Mouse (Mus musculus) MEL (cell line): ENCODE results near the gene Prcd.

Experiments
- CTCF ChIP-seq, 3 experiments: IDR thresholded peaks in 2 of 3; conservative IDR thresholded peaks in 1 of 3; 2 replicates each; pipeline ENCODE4 v1.5.1; 2011 to 2012; ENCODE audit warnings: low read length in 3 of 3, low read depth in 2 of 3, mild to moderate bottlenecking in 2 of 3, improper control_type of control experiment in 1 of 3, inconsistent platforms in 1 of 3, mixed read lengths in 1 of 3, moderate library complexity in 1 of 3; ENCODE audit not compliant: control insufficient read depth in 1 of 3, insufficient read depth in 1 of 3, poor library complexity in 1 of 3, severe bottlenecking in 1 of 3
- EP300 ChIP-seq, 2 experiments: IDR thresholded peaks; 2 replicates each; pipeline ENCODE4 v1.6.1; 2011; ENCODE audit warnings: improper control_type of control experiment in 2 of 2, low read length in 2 of 2, low read depth in 1 of 2, mild to moderate bottlenecking in 1 of 2
- KAT2A ChIP-seq: conservative IDR thresholded peaks from 2 replicates; pipeline ENCODE4 v1.6.1; 2012; ENCODE audit warnings: low read depth, low read length, improper control_type of control experiment, inconsistent platforms
- MYB ChIP-seq: IDR thresholded peaks from 2 replicates; pipeline ENCODE4 v1.6.1; 2011; ENCODE audit warnings: mild to moderate bottlenecking, low read depth, low read length, improper control_type of control experiment
- POLR2A ChIP-seq, 2 experiments: IDR thresholded peaks; 2 replicates each; pipeline ENCODE4 v1.6.1; 2011 to 2012; ENCODE audit warnings: low read length in 2 of 2, mild to moderate bottlenecking in 2 of 2, control low read depth in 1 of 2, improper control_type of control experiment in 1 of 2, low read depth in 1 of 2, moderate library complexity in 1 of 2; ENCODE audit not compliant: control insufficient read depth in 1 of 2, insufficient read depth in 1 of 2, poor library complexity in 1 of 2
- RCOR1 ChIP-seq: IDR thresholded peaks from 2 replicates; pipeline ENCODE4 v1.6.1; 2012; ENCODE audit warnings: low read depth, mild to moderate bottlenecking, inconsistent platforms, low read length, improper control_type of control experiment
- USF2 ChIP-seq, 2 experiments: IDR thresholded peaks; 2 replicates each; pipeline ENCODE4 v1.6.1; 2011 to 2012; ENCODE audit warnings: improper control_type of control experiment in 2 of 2, low read length in 2 of 2, borderline replicate concordance in 1 of 2, inconsistent platforms in 1 of 2, low read depth in 1 of 2, mild to moderate bottlenecking in 1 of 2; ENCODE audit not compliant: insufficient read depth in 1 of 2
- ZMIZ1 ChIP-seq: IDR thresholded peaks from 2 replicates; pipeline ENCODE4 v1.6.1; 2012; ENCODE audit warnings: low read depth, mild to moderate bottlenecking, inconsistent platforms, low read length, improper control_type of control experiment, moderate library complexity

GRCm38 (mm10) chr11:116630171-116630965 is 23.0 kb upstream of the Prcd start:
- TF ChIP-seq RCOR1 (no peak), USF2 (IDR thresholded peaks at IDR 0.05; ENCODE audit: borderline replicate concordance in 1 of 2, insufficient read depth in 1 of 2, low read depth in 1 of 2, low read length in 2 of 2) (no peak), CTCF (IDR thresholded peaks at IDR 0.05 in 2 of 3, conservative IDR thresholded peaks at IDR 0.05 in 1 of 3; ENCODE audit: control insufficient read depth in 1 of 3, insufficient read depth in 1 of 3, low read depth in 2 of 3, low read length in 3 of 3, poor library complexity in 1 of 3, severe bottlenecking in 1 of 3) (no peak), ZMIZ1 (no peak), EP300 (IDR thresholded peaks at IDR 0.05; ENCODE audit: low read depth in 1 of 2, low read length in 2 of 2) (no peak), POLR2A (IDR thresholded peaks at IDR 0.05; ENCODE audit: control insufficient read depth in 1 of 2, insufficient read depth in 1 of 2, low read depth in 1 of 2, low read length in 2 of 2, poor library complexity in 1 of 2) (no peak), MYB (no peak), KAT2A (no peak)
